Mouse (Mus musculus) urinary bladder, postnatal 4 days (tissue): ENCODE results near the gene Pomgnt1.
A peak's percentile ranks its signal among the peaks of the same experiment; 100 is the strongest.

Source experiments
- DNase-seq, 2 experiments: peaks; one replicate each; pipeline ENCODE4 v3.0.0; 2021 to 2022; ENCODE audit warnings: low spot score in 2 of 2

Gene Pomgnt1

DNA sequence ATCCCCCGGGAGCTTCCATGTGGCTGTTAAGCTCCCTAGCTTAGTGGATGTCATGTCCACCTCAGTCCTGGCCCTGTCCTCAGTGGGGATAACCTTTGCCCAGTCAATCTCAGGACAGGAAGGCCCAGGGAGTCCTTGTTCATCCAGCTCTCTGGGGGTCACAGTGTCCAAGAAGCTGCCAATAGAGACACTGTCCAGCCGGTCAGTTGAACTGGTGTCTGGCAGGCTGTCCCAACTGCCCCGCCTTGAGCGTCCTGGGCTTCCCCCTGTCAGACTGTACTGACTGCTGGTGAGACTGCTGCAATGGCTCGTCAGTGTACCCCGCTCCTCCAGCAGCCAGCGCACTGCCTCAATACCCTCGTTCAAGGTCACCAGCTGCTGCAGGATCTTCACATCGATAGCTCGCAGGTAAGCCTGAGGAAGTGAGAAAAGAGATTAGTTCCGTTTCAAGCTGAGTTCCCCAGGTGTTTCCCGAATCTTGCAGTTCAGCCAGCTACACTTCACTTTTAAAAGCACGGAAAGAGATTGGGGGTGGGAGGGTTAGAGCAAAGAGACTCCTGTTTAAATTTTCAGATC lies 13.9 kb downstream of the Pomgnt1 start:
- no peak for DNase-seq

DNA sequence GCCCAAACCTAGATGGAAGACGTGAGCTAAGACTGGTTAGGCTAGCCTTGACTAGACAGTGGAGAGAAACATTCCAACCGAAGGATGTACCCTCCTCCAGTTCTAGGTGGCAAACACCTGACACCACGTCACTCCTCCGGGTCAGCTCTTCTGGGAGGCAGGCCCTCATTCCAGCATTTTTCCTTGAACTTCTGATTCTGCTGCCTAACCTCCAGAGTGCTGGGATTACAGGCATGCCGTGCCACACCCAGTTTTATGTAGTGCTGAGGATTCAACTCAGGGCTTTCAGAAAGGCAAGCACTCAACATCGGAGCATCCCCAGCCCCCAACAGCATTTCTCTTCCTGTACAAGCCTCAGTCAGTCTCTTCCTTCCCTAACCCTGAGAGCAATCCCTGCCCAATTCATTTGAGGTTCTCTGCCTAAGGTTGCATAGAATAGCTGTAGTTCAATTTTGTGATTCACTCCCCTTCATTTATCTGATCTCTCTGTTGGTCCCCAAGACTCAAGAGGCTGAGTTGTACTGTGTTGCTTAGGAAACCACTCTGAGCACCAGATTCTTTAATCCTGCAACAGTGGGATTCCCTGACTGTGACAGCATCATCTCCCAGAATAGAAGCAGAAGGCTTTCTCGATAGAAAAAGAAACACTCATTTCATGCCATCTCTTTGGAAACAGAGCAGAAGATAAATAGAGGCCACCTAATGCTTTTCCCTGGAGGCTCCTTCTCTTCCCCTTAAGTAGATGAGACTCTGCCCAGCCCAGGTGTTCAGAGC lies 17.3 kb downstream of the Pomgnt1 start:
- DNase-seq, result no peak

DNA sequence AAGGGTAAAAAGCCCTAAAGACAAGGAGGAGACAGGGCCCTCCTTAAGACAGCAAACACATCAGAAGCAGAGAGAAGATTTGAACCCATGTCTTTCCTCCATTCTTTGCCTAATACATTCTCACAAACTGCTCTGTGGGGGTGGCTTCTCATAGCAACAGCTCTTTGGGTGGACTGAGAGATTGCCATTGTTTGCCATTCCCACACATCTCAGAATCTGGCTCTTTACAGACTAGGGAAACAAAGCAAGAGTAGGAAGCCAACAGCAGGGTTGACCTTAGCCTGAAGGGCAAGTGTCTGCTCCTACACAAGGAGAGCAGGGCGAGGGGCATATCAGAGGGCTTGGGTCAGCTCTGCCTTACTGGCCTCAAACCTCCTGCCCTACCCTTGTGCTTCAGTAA lies 18.1 kb downstream of the Pomgnt1 start:
- DNase-seq, result no peak

- DNase-seq, result no peak
These were observed 18.6 kb downstream of the Pomgnt1 start for GRCm38 (mm10) chr4:116142269-116142668.

- no peak for DNase-seq
These were observed 19.7 kb downstream of the Pomgnt1 start for GRCm38 (mm10) chr4:116143317-116143811.

DNA sequence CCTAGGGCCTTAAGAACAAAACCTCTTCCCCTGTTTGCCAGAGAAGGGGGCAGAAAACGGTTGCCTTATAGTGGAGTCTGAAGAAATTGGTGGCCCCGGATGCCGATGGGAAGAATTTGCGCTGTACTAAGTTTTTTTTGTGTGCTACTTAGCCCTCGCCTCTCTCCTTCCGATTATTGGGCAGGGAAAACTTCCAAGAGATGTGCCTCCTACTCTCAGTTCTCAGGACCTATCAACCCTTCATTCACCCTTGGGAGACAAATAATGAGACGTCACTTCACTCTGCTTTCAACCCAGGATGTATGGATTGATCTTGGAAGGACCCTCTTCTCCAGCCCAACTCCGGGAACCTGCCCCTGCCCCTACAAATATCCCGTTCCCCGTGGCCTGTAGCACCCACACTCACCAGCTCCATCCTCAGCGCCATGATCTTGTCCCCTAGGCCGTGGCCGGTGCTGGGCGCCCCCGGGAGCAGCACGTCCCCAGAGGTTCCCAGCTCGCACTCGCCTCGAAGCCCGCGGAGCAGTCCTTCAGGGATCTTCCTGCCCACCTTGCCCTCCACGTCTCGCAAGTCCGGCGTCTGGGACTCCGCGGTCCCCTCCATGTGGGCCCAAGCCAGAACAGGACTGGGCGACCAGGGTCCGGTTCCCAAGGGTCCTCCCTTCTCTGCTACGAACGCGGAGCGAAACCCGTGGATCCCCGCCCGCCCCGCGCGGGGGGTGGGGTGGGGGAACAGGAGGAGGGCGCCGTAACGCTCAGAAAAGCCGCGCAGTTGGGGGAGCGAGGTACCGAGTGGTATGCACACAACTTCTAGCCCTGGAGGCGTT lies 20.5 kb downstream of the Pomgnt1 start:
- peak; percentile 47 to 68 for DNase-seq

- no peak for DNase-seq
These were observed 26.1 kb downstream of the Pomgnt1 start for GRCm38 (mm10) chr4:116149812-116150155.

DNA sequence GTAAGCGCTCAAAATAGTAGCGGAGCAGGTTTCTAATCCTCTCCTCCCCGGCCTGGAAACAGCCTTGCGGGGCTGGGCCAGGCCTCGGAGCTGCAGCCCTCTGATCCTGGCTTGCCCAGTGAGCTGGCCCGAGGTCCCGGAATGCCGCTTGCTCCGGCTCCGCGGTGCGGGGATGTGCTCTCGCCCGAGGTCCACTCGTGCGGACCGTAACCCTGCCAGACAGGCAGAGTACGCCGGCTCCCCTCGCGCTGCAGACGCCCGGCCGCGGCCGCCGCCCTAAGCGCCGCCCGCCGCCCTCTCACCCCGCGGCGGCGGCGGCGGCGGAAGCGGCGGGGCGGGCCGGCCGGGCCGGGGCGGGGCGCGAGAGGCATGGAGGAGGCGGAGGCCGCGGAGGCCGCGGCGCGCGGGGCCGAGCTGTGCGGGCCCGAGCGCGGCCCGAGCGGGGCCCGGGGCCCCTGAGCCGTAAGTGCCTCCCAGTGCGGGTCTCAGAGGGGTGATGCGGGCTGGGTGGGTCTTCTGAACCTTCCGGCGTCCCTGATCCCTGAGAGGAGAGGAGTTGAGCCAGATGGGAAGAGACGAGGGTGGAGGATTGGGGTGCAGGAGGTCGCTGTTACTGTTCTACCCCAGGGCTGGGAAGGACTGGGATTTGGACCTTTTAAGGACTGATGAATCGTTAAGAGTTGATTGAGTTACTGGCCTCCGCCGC lies 26.7 kb downstream of the Pomgnt1 start:
- peak in 1 of 2 experiments; percentile 62 for DNase-seq

GRCm38 (mm10) chr4:116150862-116151221 lies 27.2 kb downstream of the Pomgnt1 start:
- no peak for DNase-seq

DNA sequence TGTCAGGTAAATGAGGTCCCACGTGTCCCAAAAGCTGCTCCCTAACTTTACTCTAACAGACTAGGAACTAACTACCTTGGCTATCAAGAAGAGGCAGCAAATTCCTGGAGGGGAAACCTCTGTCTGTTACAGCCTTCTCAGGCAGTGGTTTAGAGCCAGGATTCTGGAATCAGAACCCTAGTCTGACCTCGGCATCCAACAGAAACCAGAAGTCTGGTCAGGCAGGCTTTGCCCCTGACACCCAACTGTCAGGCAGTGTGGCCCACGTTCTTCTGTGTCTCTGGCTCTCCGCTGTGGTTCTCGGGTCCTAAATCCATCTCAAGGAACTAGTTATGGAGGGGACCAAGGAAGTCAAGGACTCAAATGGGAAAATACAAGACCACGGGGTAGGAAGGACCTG lies 27.6 kb downstream of the Pomgnt1 start, which contains the start of gene Lurap1:
Lurap1 (minus strand) TSS at position 101 of the 400 bp plus-strand sequence.
- DNase-seq, result no peak

- DNase-seq, result no peak
These were observed 29.1 kb downstream of the Pomgnt1 start for GRCm38 (mm10) chr4:116152702-116153101.

DNA sequence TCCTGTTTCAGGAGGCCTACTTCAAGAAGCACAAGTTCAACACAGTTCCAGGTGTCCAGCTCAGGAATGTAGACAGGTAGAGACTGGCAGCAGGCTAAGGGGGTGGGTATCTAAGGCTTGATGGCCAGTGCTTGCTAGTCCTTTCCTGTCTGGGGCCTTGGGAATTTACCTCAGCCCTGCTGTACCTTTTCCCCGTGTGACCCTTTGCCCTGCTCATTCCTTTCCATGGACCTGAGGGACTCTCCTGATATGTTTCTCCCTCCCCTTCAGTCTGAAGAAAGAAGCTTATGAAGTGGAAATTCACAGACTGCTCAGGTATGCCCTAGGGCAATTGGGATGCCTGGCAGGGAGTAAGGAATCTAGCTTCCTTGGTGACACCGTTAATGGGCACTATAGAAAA lies 34.2 kb downstream of the Pomgnt1 start:
- DNase-seq, result no peak

DNA sequence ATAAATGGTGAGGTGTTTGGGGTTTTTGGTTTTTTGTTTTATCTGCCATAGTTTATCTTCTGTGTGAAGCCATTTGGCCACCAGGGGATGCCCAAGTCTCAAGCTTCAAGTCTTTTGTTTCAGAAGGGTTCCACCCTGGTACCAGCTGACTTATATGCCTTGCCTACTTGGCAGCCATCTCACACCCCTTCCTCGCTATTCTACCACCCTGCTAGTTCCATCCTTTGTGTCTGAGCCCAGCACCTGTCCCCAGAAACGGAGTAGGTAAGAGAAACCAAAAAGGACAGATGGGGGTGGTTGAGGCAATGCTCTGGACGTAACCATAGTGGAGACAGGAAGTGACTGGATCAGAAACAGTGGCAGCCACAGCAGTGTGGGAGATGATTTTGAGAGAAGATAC lies 36.3 kb downstream of the Pomgnt1 start:
- DNase-seq, result no peak

DNA sequence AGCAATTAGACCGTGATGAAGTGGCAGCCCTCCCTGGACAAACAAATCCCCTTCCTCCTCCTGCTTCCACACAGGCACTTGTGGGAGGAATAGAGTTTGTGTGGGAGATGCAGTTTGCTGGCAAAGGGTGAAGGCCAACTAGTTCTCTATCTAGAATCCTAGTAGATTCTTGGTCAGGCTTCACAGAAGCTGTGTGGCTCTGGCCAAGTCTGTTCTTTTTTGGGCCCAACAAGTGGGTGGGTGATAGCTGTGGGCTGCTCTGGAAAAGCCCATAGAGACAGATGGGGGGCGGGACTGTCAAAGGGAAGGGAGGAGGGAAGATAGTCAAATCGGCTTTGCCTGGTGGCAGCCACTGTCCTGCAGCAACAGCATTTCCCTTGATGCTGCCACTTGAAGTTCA lies 37.1 kb downstream of the Pomgnt1 start:
- no peak for DNase-seq

DNA sequence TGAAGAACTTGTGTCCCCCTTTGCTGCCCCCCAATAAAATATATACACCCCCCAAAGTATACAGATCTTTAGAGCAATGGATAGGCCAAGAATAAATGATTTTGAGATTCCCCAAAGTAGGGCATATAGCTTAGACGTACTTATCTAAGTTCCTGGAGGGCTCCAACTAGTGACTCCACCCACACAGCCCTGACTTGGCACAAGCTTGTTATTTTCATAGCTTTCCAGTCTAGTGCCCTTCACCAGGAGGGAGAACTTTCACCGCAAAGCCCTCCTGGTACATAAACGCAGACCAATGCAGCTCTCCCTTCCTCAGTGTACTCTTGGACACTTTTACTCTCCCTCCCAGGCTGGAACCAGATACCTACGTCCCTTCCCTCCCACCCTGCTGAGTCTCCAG lies 38.5 kb downstream of the Pomgnt1 start:
- DNase-seq, result no peak

- no peak for DNase-seq
These were observed 41.3 kb downstream of the Pomgnt1 start for GRCm38 (mm10) chr4:116164759-116165554.

DNA sequence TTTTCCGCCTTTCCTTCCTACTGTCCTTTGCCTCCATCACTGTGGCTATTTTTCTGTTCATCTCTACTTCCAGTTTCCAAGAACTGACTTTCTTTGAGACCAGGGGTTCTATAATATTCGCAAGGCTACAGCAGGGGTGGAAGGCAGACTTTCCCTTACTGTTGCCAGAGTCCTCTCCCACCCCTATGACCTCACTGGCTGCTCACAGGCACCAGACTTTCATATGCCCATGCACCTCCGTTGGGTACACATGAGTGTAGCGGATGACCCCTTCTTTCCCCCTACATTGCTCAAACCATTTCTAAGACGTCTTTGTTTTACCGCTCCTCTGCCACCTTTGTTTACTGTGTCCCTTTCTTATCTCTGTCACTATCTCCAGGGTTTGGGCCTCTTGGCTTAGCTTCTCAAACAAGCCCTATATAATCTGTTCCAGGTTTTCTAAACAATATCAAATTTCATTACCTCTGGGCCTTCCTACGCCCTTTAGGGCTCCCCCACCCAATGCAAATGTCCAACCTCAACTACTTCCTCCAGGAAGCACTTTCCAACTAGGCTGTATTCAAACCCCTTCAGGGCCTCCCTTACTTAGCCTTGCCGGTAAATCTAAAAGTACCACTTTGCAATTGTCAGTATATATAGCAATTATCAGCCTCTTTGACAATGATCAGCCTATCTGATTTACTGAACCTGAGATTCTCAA lies 42.2 kb downstream of the Pomgnt1 start:
- DNase-seq, result no peak

GRCm38 (mm10) chr4:116167404-116167803 lies 43.8 kb downstream of the Pomgnt1 start, which contains the start of gene Tspan1:
Tspan1 (minus strand) TSS chr4:116167601.
- peak in 1 of 2 experiments; percentile 45 for DNase-seq

DNA sequence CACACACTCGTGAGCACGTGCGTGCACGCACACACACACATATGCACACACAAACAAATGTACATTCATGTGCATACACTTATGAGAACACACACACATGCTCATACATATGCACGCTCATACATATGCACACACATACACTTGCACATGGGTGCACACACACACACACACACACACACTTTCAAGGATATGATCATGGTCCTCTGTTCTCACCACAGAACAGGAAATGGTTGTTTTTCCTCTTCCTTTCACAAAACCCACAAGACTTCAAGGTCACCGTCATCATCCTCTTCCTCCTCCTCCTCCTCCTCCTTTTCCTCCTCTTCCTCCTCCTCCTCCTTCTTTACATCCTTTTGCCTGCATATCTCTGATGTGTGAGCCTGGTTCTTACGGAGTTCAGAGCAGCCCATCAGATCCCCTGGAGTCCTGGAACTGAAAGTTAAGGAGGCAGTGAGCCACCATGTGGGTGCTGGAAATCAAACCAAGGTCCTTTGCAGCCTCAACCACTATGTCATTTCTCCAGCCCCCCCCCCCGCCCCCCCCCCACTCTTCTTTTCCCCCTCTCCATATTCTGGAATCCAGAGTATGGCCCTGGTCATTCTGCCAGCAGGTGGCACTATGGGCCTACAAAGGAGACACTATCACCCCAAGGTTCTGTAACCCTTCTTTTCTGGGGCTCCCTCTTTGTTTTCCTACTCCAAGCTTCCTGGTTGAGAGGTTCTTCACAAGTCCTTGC lies 45.1 kb downstream of the Pomgnt1 start:
- DNase-seq, result peak; percentile 53 to 72

DNA sequence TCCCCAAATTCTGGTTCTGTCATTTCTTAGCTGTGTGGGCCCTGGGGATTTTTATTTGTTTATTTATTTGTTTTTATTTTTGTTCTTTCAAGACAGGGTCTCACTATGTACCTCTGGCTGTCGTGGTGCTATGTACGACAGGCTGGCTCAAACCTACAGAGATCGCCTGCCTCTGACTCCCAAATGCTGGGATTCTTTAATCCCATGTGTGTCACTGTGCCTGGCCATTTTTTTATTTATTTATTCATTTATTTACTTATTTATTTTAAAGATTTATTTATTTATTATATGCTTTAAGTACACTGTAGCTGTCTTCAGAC lies 45.7 kb downstream of the Pomgnt1 start:
- DNase-seq, result no peak
